Mouse (Mus musculus) gastrocnemius, adult 2 months (tissue): ENCODE measurements at regions not wholly inside any gene's neighbourhood (a gene's known extent, or its start where the extent isn't known, plus 50 kb on each side); places are given as distances from the start of the nearest gene placed in this dataset.
"Not testable (repeated sequence)": the region's sequence is repeated elsewhere in the genome, so short reads cannot be mapped to it uniquely, and the experiment has no call there.

ENCODE experiments used
- DNase-seq: peaks from one replicate; pipeline ENCODE4 v3.0.0; 2022
- H3K27ac ChIP-seq: fragments of 200-600 bp; 2 replicates; pipeline ENCODE4 v1.8.1; 2022; ENCODE audit warnings: mild to moderate bottlenecking
- H3K4me3 ChIP-seq: fragments of 200-600 bp; 2 replicates; pipeline ENCODE4 v1.8.1; 2022; ENCODE audit warnings: mild to moderate bottlenecking, moderate library complexity
- CTCF ChIP-seq: fragments of 200-600 bp; IDR thresholded peaks from 2 replicates; pipeline ENCODE4 v1.8.1; 2022; ENCODE audit warnings: antibody characterized with exemption, mild to moderate bottlenecking, moderate library complexity
- intact Hi-C: fragments of 180-260 bp; cut with DNase I; formaldehyde crosslinking; loops from one replicate; pipeline ENCODE4 v1.15.1; 2025

DNA sequence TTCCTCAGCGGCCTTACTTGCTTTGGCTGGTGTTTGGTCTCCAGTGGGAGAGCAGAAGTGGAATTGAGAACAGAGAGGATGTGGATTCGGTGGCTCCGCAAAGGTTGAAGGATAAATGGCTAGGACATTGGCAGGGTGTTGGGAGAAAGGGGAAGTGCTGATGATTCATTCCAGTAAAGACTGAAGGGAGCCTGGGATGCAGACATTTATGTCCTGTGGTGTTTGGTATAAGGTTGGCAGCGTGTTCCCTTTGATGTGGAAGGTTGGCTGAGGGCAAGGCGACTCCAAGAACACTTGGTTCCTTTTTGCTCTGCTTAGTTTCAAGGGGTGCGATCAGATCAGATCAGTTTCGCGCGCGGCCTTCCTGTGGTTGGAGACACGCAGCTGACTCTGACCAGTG is 136.5 kb upstream of the Stt3b start:
- intact Hi-C loops, result no loop called here
- DNase-seq, result no peak
- H3K27ac ChIP-seq, result no peak overlapping the region
- TF ChIP-seq CTCF, result no peak
- H3K4me3 ChIP-seq, result no peak overlapping the region

DNA sequence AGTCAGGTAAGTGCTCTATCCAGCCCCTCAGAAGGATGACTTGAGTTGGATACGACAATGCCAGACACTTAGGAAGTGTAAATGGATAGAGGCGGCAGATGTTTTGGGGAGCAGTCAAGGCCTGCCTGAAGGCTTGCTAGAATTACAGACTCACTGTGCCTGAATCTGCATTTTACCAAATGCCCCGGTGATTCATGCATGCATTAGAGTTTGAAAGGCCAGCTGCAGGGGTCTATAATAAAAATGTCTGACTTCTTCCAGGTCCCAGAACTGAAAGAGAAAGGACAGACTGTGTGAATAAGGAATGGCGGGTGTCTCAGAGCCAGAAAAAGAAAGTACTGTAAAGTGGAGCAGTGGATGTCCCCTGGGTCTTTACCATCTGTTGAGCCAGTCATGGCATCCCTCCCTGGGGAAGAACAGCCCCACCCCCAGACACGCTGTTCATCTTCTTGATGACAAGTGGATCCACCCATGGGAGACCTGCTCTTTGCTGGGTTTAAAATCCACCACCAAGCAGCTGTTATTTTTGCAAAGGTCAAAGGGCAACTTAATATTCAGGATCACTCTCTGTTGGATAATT is 140.6 kb upstream of the Stt3b start:
- no peak overlapping the region for H3K27ac ChIP-seq
- H3K4me3 ChIP-seq, result no peak overlapping the region
- intact Hi-C loops, result loop anchor here (10.0 kb wide), 1 partner anchor 114 kb away; no protein-coding TSS in a partner anchor
- no peak for DNase-seq
- TF ChIP-seq CTCF, result no peak

DNA sequence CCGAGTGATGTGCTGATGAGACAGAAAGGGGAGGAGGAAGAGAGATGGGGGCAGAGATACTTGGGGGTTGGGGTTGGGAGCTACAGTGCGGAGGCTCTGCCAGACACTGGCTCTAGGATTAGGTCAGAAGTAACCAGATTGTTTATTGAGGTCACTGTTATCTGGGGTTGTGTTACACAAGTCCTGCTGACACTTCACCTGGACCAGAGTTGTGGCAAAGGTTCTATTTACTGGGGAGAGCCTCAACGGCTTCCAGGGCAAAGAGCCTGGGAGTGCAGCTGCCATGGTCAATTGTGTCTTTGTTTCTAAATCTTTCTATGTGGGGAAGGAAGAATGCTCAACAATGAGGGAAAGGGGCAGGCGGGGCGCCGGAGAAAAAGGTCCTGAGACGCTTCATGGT is 144.6 kb upstream of the Stt3b start:
- Histone ChIP-seq H3K4me3 (no peak overlapping the region), H3K27ac (no peak overlapping the region)
- intact Hi-C loops, result loop anchor here (10.0 kb wide), 1 partner anchor 110 kb away; no protein-coding TSS in a partner anchor
- DNase-seq, result no peak
- TF ChIP-seq CTCF, result no peak

DNA sequence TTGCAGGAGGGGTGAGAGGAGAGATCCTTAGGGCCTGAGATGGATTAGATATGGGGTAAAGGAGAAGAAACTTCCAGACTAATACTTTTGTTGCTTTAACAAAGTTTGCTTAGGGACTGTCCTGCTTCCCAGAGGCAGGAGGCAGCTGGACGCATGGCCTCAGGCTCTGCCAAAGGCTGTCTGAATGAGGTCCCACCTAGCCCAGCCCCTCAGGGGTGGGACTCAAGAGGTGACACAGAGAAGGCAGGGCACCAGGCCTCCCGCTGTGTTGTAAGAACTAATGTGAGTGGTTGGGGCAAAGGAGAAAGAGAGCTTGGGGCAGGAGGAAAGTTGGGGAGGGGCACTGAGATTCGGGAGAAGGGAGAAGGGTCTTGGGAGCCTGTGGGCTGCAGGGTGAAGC is 145.9 kb upstream of the Stt3b start:
- intact Hi-C loops, result loop anchor here (10.0 kb wide), 1 partner anchor 109 kb away; no protein-coding TSS in a partner anchor
- no peak overlapping the region for H3K4me3 ChIP-seq
- DNase-seq, result no peak
- TF ChIP-seq CTCF, result no peak
- H3K27ac ChIP-seq, result no peak overlapping the region

DNA sequence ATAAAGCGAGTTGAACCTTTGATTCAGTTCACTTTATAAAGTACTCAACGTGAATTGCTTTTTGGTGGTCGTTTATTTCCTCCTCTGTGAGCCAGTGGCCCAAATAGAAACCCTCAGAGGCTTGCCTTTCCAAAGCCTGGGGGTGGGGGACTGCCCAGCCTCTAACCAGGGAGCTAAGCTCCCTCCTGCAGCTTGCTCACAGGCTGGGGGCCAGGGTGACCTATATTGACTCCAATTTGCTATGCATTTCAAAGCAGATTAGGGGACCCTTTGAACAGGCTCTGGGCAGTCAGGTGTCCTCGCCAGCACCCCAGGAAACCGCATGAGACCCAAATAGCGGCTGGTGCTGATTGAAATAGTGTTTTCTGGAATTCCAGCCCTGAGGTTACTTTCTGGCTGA is 146.4 kb upstream of the Stt3b start:
- no peak for DNase-seq

DNA sequence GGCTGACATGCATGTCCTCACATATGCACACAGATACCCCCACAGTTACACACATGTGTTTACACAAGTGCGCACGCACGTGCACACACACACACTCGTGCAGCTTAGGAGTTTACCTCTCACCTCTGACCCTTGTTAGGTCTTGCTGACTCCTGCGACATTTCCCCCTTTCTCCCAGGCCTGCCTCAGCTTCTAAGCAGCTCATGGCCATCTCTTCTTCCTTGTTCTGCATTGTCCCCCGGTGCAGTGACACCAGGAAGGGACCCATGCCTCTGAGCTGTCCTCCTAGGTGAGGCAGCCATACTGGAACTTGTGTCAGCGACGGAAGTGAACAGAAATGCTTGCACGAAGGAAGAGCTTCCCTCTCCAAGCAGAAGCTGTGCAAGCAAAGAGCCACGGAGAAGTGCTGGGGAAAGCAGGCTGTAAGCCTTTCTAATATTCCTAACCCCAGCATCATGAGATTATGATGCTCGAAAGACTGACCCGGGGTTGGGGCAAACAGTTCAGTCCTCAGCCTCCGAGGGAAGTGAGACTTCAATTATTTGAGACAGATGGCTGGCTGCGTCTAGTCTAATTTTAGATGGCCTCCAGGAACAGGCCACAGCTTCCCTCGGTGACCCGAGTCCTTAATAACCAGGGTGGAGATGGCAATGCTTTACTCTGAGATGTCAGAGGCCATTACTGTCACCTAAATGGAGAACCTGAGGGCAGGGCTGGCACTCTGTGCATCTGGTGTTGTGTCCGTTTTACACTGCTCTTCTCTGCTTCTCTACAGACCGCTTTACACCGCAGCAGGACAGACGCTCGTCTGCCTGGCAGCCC is 147.9 kb upstream of the Stt3b start:
- Histone ChIP-seq H3K4me3 (no peak overlapping the region; the same call in 1 of the 2 replicates), H3K27ac (peak overlapping the region; percentile 59)
- TF ChIP-seq CTCF, result no peak
- peak; percentile 42 for DNase-seq
- intact Hi-C loops, result loop anchor here (10.0 kb wide), 1 partner anchor 107 kb away; no protein-coding TSS in a partner anchor

More for the DNA sequence above, 146.4 kb upstream of the Stt3b start:
- Histone ChIP-seq H3K27ac (no peak overlapping the region), H3K4me3 (no peak overlapping the region)
- intact Hi-C loops, result loop anchor here (10.0 kb wide), 1 partner anchor 108 kb away; no protein-coding TSS in a partner anchor
- TF ChIP-seq CTCF, result no peak

DNA sequence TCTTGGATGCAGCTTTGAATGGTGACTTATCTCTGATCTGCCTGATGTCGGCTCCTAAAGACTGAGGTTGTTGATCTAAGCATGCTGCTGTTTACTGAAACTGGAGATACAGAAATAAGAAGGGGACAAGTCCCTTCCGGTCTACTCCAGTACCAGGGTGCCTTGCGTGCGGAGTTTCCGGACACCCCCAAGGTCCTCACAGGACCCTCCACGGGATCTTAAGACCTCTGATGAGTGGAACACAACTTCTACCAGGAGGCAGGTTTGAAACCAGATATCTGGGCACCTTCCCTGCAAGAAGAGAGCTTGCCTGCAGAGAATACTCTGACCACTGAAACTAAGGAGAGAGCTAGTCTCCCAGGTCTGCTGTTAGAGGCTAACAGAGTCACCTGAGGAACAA is 148.9 kb upstream of the Stt3b start:
- not testable (repeated sequence) for H3K4me3 ChIP-seq, DNase-seq, H3K27ac ChIP-seq
- intact Hi-C loops, result loop anchor here (10.0 kb wide), 1 partner anchor 106 kb away; no protein-coding TSS in a partner anchor

DNA sequence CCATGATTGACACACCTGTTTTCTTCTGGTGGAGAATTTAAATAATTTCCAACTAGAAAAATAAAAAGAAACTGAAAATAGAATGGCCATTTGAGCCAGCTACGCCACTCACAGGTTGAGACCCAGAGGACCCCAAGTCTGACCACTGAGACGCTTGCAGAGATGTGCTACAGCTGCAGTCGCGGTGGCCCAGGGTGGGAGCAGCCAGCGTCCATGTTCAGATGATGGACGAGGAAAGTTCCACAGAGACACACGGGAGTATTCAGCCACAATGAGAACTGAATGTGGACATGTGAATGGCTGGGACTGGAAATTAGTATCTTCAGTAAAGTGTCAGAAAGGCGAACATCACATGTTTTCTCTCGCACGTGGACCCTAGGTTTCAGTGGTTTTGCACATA is 155.1 kb upstream of the Stt3b start:
- Histone ChIP-seq H3K4me3 (no peak overlapping the region), H3K27ac (no peak overlapping the region)
- no peak for DNase-seq
- intact Hi-C loops, result no loop called here
- TF ChIP-seq CTCF, result no peak

DNA sequence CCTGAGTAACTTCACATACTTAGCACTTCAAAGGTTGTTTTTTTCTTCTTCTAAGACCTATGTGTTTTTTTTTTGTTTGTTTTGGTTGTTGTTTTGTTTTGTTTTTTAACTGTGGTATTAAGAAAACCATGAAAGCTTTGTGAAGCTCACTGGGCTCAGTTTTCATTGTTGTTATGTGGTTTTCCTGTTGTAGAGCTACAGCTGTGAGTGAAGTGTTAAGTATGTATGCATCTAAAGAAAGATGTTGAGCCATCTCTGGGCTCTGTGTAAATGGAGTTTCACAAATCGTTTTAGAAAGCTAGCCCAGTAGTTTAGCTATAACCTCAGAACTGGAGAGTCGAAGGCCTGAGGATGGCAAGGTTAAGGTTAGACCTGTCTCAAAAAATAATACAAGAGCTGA is 158.4 kb upstream of the Stt3b start:
- TF ChIP-seq CTCF, result no peak
- H3K4me3 ChIP-seq, result no peak overlapping the region
- intact Hi-C loops, result no loop called here
- no peak for DNase-seq
- no peak overlapping the region for H3K27ac ChIP-seq

DNA sequence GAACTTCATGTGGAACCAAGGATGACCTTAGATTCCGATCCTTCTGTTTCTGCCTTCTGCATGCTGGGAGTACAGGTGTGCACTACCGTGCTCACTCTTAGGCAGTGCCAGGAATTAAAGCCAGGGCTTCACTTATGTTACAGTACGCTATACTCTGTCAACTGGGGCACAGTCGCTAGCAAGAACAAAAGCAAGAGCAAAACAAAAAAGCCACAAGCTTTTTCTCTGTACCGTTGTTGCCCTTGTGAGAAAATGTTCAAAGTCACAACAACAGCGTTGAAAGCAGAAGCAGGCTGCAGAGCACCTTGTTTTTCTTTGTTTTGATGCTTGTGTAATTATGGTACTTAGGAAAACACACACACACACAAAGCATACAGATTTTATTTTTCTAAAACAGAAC is 161.4 kb upstream of the Stt3b start:
- no peak for DNase-seq
- intact Hi-C loops, result no loop called here
- H3K4me3 ChIP-seq, result no peak overlapping the region
- TF ChIP-seq CTCF, result no peak
- H3K27ac ChIP-seq, result no peak overlapping the region

DNA sequence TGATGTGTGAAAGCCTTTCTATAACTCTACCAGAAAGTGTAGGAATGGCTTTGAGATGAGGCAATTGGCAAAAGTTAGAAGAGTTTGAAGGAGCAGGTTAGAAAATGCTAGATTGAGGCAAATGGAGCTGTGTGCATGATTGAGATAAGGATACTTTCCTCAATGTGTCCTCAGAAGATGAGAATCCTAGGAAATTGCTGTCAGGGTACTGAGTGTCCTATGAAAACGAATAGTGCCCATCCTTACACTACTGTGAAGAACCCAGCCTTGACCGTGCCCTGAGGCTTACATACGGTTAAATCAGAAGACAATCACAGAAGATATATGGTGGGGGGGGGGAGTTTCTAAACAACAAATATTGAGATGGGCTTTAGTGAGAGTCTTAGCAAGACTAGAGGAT is 162.8 kb upstream of the Stt3b start:
- DNase-seq, result no peak
- TF ChIP-seq CTCF, result no peak
- intact Hi-C loops, result no loop called here
- Histone ChIP-seq H3K27ac (no peak overlapping the region), H3K4me3 (no peak overlapping the region)

DNA sequence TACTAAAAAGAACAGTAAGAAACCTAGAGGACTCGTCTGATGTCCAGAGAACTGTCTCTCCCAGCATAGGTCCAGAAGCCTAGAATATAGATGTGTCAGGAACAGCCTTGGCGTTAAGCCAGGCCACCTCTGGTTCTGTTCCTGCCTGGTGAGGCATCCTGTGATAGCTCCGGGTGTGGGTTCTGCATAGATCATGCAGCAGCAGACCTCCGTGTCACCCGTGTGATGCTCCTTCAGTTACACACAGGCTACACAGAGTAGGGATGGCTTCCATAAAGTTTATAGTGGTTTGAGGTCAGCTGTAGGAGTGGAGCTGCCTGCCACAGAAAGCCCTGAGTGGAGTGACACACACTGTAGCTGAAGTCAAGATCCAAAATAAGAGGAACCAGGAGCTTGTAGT is 163.6 kb upstream of the Stt3b start:
- no peak overlapping the region for H3K27ac ChIP-seq
- no peak overlapping the region for H3K4me3 ChIP-seq
- TF ChIP-seq CTCF, result no peak
- no peak for DNase-seq
- intact Hi-C loops, result no loop called here

DNA sequence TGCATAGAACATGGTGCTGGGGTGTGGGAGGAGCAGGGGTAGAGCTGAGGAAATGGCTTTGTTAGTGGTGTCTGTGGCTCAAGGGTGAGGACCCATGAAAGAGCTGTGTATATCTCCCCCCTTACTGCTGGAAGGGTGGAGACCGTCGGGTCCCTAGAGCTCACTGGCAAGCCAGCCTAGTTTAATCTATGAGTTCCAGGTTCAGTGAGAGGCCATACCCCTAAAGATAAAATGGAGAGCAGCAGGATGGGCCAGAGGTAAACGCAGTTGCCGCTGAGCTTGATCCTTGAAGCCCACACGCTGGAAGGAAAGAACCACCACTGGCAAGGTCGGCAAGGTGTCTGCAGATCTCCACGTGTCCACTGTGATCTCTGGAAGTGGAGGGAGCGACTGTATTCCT is 164.1 kb upstream of the Stt3b start:
- intact Hi-C loops, result no loop called here

DNA sequence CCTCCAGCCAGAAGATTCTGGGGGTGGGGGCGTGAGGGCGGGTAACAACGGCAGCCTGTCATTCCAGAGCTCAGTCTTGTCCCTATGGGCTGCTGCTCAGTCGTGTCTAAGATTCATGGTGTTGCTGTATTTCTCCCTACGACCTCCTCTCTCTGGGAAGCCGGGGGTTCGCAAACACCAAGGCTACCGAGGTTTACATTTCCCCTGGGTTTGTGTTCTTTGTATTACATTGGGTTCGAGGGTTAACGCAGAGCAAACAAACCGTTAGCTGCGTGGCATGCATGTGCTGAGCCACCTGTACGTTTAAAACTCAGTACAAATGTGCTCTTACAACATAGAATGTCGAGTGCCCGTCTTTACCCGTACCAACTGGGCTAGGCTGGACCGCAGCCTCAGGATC is 166.0 kb upstream of the Stt3b start:
- DNase-seq, result no peak
- no peak for TF ChIP-seq CTCF

More for the DNA sequence above, 164.1 kb upstream of the Stt3b start:
- DNase-seq, result no peak
- TF ChIP-seq CTCF, result no peak
- Histone ChIP-seq H3K4me3 (no peak overlapping the region), H3K27ac (no peak overlapping the region)

More for the DNA sequence above, 166.0 kb upstream of the Stt3b start:
- Histone ChIP-seq H3K4me3 (no peak overlapping the region), H3K27ac (no peak overlapping the region)
- intact Hi-C loops, result no loop called here
